Mouse (Mus musculus) intestine, embryonic 14.5 days (tissue): ENCODE data around the gene Acp7. TPM values are rescaled to one million over a fixed set of nuclear protein-coding genes. Genes with fewer than 3 reads are reported as not detected.
A peak's percentile ranks its signal among the peaks of the same experiment; 100 is the strongest.
"Not testable (repeated sequence)": the region's sequence is repeated elsewhere in the genome, so short reads cannot be mapped to it uniquely, and the experiment has no call there.

ENCODE experiments used
- ATAC-seq: fragments of 200-750 bp; cut with Nextera tagmentation; replicated peaks from 2 replicates; pipeline ENCODE4 v1.8.0; 2017; ENCODE audit warnings: low read depth, moderate number of reproducible peaks, moderate TSS enrichment, moderate library complexity; ENCODE audit not compliant: low FRiP score, low TSS enrichment
- DNase-seq: peaks from one replicate; pipeline ENCODE4 v3.0.0-alpha.2; 2018; ENCODE audit warnings: low spot score
- H3K27ac ChIP-seq: fragments of 300-500 bp; sonication (generic); 2 replicates; pipeline ENCODE4 v1.5.1; 2014; ENCODE audit warnings: low read depth, mild to moderate bottlenecking, control low read depth
- H3K27me3 ChIP-seq: fragments of 300-500 bp; sonication (generic); replicated peaks from 2 replicates; pipeline ENCODE4 v1.6.1; 2014; ENCODE audit warnings: low read length, control low read depth; ENCODE audit not compliant: control insufficient read depth, insufficient read depth
- H3K36me3 ChIP-seq: fragments of 300-500 bp; sonication (generic); 2 replicates; pipeline ENCODE4 v1.6.1; 2014; ENCODE audit warnings: low read length, control low read depth; ENCODE audit not compliant: control insufficient read depth, insufficient read depth
- H3K4me1 ChIP-seq: fragments of 300-500 bp; sonication (generic); replicated peaks from 2 replicates; pipeline ENCODE4 v1.6.1; 2014; ENCODE audit warnings: low read length, control low read depth, mixed read lengths; ENCODE audit not compliant: control insufficient read depth, insufficient read depth
- H3K4me2 ChIP-seq: fragments of 300-500 bp; sonication (generic); 2 replicates; pipeline ENCODE4 v1.6.1; 2014; ENCODE audit warnings: low read length
- H3K4me3 ChIP-seq: fragments of 300-500 bp; sonication (generic); 2 replicates; pipeline ENCODE4 v1.5.1; 2014; ENCODE audit warnings: low read depth, low read length, control low read depth, mixed read lengths
- H3K9ac ChIP-seq: fragments of 300-500 bp; sonication (generic); 2 replicates; pipeline ENCODE4 v1.6.1; 2014; ENCODE audit warnings: mild to moderate bottlenecking, low read length
- H3K9me3 ChIP-seq: fragments of 300-500 bp; sonication (generic); 2 replicates; pipeline ENCODE4 v1.6.1; 2016; ENCODE audit warnings: low read length, control low read depth; ENCODE audit not compliant: control insufficient read depth
- WGBS: fragments of 180-500 bp; shearing (Covaris S2); extraction: QIAGEN DNeasy Blood & Tissue Kit; methylation state at CpG from one replicate; pipeline ENCODE4 v1.1.7; 2014; 5-methylcytosine and 5-hydroxymethylcytosine counted together
- polyA plus RNA-seq: library from polyadenylated mRNA; unstranded; fragments of >200 nt; fragmentation: Nextera tagmentation; extraction: Ambion mirVana; gene quantifications from 2 replicates; pipeline ENCODE4 v1.2.1, GENCODE M21; 2014

Gene Acp7
- not detected in 2 replicates for polyA plus RNA-seq

DNA sequence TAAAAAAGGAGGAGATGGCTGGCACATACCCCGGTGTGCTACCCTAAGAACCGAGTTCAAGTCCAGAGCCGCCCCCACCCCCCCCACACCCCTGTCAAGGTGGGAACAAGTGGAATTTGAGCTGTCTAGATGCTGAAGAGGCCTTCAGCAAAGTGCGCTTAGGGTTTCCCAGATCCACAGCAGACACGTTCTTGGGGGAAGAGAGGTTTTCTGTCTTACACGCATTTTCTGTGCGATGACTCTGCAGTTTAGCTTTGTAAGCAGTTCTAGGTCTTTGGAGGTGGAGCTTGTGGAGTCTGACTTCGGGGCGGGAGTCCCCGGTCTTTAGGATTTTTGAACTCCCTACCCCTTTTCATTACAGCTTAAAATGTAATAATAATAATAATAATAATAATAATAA lies at the start of gene Acp7:
Gene Acp7 (minus strand): TSS at position 260 of the 400 bp plus-strand sequence.
- 26% methylated on average over 10 of the region's 10 CpGs for WGBS
- Histone ChIP-seq H3K27me3 (peaks cover 43% of the 10 kb centered on the region), H3K9ac (no peak within 1 kb of the TSS), H3K4me2 (peak within 1 kb of the TSS; percentile 43), H3K36me3 (no peaks in the 10 kb centered on the region), H3K4me3 (0 out of 2 replicates have a peak within 1 kb of the TSS, but pooled peaks have one; percentile 8), H3K27ac (no peak within 1 kb of the TSS), H3K9me3 (no peaks in the 10 kb centered on the region), H3K4me1 (no peaks in the 10 kb centered on the region)
- DNase-seq, result no peak
- no peak for ATAC-seq

GRCm38 (mm10) chr7:28677624-28678023 lies 46.5 kb upstream of the Acp7 start:
- H3K4me2 ChIP-seq, result no peak overlapping the region
- H3K9me3 ChIP-seq, result no peaks in the 10 kb centered on the region
- H3K9ac ChIP-seq, result no peak overlapping the region
- ATAC-seq (no peak), DNase-seq (no peak)
- WGBS, result 89% methylated on average over 8 of the region's 8 CpGs
- no peaks in the 10 kb centered on the region for H3K4me1 ChIP-seq
- H3K27me3 ChIP-seq, result no peaks in the 10 kb centered on the region
- H3K36me3 ChIP-seq, result no peaks in the 10 kb centered on the region
- no peak overlapping the region for H3K4me3 ChIP-seq
- no peak overlapping the region for H3K27ac ChIP-seq

GRCm38 (mm10) chr7:28676811-28677541 lies 45.8 kb upstream of the Acp7 start:
- Histone ChIP-seq H3K27ac (no peak overlapping the region), H3K4me1 (no peaks in the 10 kb centered on the region), H3K36me3 (no peaks in the 10 kb centered on the region), H3K27me3 (no peaks in the 10 kb centered on the region), H3K9ac (no peak overlapping the region), H3K9me3 (no peaks in the 10 kb centered on the region), H3K4me2 (no peak overlapping the region), H3K4me3 (no peak overlapping the region)
- DNase-seq (no peak), ATAC-seq (no peak)
- 78% methylated on average over 13 of the region's 13 CpGs for WGBS

- H3K27me3 ChIP-seq, result no peaks in the 10 kb centered on the region
- DNase-seq (no peak), ATAC-seq (no peak)
- H3K36me3 ChIP-seq, result no peaks in the 10 kb centered on the region
- H3K9ac ChIP-seq, result no peak overlapping the region
- H3K9me3 ChIP-seq, result no peaks in the 10 kb centered on the region
- no peak overlapping the region for H3K4me3 ChIP-seq
- H3K4me2 ChIP-seq, result no peak overlapping the region
- H3K27ac ChIP-seq, result no peak overlapping the region
- WGBS, result 41% methylated on average over 11 of the region's 11 CpGs
- no peaks in the 10 kb centered on the region for H3K4me1 ChIP-seq
These were observed 44.6 kb upstream of the Acp7 start for GRCm38 (mm10) chr7:28675746-28676145.

- H3K9me3 ChIP-seq, result no peaks in the 10 kb centered on the region
- H3K36me3 ChIP-seq, result no peaks in the 10 kb centered on the region
- H3K27me3 ChIP-seq, result no peaks in the 10 kb centered on the region
- no peak overlapping the region for H3K4me3 ChIP-seq
- H3K4me2 ChIP-seq, result no peak overlapping the region
- no peaks in the 10 kb centered on the region for H3K4me1 ChIP-seq
- ATAC-seq (no peak), DNase-seq (no peak)
- H3K9ac ChIP-seq, result no peak overlapping the region
- H3K27ac ChIP-seq, result no peak overlapping the region
- WGBS, result 79% methylated on average over 9 of the region's 9 CpGs
These were observed 43.9 kb upstream of the Acp7 start for GRCm38 (mm10) chr7:28674994-28675393.

GRCm38 (mm10) chr7:28672786-28673185 lies 41.7 kb upstream of the Acp7 start:
- not testable (repeated sequence) for DNase-seq, H3K4me2 ChIP-seq, H3K4me3 ChIP-seq, H3K36me3 ChIP-seq, H3K4me1 ChIP-seq, H3K27ac ChIP-seq, ATAC-seq, H3K9me3 ChIP-seq, H3K9ac ChIP-seq, H3K27me3 ChIP-seq
- 70% methylated on average over 5 of the region's 5 CpGs for WGBS

GRCm38 (mm10) chr7:28672276-28672675 lies 41.1 kb upstream of the Acp7 start:
- Histone ChIP-seq H3K27me3 (no peaks in the 10 kb centered on the region), H3K27ac (no peak overlapping the region), H3K9ac (no peak overlapping the region), H3K4me3 (no peak overlapping the region), H3K9me3 (no peaks in the 10 kb centered on the region), H3K4me2 (no peak overlapping the region), H3K36me3 (no peaks in the 10 kb centered on the region), H3K4me1 (no peaks in the 10 kb centered on the region)
- DNase-seq (no peak), ATAC-seq (no peak)
- WGBS, result 86% methylated on average over 5 of the region's 5 CpGs

- DNase-seq (no peak), ATAC-seq (no peak)
These were observed 40.0 kb upstream of the Acp7 start for GRCm38 (mm10) chr7:28671172-28671571.

More at GRCm38 (mm10) chr7:28671172-28671571, 40.0 kb upstream of the Acp7 start:
- H3K36me3 ChIP-seq, result no peaks in the 10 kb centered on the region
- H3K4me3 ChIP-seq, result no peak overlapping the region
- H3K4me2 ChIP-seq, result no peak overlapping the region
- no peaks in the 10 kb centered on the region for H3K9me3 ChIP-seq
- H3K27me3 ChIP-seq, result no peaks in the 10 kb centered on the region
- no peaks in the 10 kb centered on the region for H3K4me1 ChIP-seq
- no peak overlapping the region for H3K9ac ChIP-seq
- WGBS, result 66% methylated on average over 4 of the region's 4 CpGs
- no peak overlapping the region for H3K27ac ChIP-seq
